Mouse (Mus musculus): ENCODE results near the gene Hyal1. TPM values are rescaled to one million over a fixed set of nuclear protein-coding genes. Genes with fewer than 3 reads are reported as not detected.

Hyal1 gene
- total RNA-seq, 2 experiments from 2014 or later, result 6.9 to 7.6 TPM

DNA sequence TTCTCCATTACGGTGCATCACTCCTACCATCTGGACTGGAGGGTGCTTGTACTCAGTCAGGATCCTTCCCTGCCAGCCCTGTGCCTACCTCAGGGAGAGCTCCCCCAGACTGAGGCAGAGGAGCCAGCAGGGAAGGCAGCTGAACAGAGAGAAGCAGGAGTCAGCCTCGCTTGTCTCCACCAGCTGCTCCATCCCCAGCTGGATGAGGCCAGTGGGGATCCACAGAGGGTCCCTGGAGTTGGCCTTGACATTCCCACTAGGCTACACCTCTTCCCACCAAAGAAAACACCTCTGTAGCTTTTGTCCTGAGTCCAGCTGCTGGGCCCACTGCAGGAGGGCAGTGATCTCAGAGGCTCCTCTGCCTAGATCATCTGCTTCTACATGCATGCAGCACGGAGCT, 48.2 kb downstream of the Hyal1 start:
- TF ChIP-seq CTCF (conservative IDR thresholded peaks at IDR 0.05), result no peak
- H3K4me3 ChIP-seq, result no peak overlapping the region
- DNase-seq (ENCODE audit: low spot score in 2 of 2), result no peak
- H3K27ac ChIP-seq, result peak overlapping the region; percentile 72

DNA sequence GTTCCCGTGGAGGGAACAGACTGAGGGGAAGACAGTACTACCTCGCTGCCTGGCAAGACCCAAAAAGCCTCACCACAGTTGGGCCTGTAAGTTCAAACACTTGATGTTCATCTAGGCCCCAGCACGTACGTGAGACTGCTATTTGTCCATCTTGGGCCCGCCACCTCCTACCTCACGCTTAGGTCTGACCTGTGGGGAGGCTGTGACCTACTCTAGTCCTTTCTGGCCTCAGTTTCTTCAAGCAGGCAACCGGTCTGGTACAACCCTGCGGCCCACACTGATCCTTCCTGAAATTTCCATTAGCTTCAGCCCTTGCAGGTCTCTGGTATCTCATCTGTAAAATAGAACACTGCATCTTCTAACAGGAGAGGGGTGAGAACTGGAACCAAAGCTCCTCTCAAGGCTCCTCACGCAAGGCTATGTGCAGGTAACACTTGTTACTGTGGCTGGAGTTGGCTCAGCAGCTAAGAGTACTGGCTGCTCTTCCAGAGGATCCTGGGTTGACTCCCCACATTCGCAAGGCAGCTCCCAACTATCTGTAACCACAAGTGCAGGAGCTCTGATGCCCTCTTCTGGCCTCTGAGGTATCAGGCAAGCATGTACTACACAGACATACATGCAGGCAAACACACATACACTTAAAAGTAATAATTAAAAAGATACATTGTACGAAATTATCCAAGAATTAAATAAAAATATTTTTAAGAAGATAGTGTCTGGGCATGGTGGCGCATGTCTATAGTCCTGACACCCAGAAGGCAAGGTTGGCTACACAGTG, 48.8 kb downstream of the Hyal1 start:
- TF ChIP-seq CTCF (conservative IDR thresholded peaks at IDR 0.05), result peak; percentile 58
- no peak overlapping the region for H3K4me3 ChIP-seq
- H3K27ac ChIP-seq, result peak overlapping the region; percentile 72
- DNase-seq (ENCODE audit: low spot score in 2 of 2), result no peak

DNA sequence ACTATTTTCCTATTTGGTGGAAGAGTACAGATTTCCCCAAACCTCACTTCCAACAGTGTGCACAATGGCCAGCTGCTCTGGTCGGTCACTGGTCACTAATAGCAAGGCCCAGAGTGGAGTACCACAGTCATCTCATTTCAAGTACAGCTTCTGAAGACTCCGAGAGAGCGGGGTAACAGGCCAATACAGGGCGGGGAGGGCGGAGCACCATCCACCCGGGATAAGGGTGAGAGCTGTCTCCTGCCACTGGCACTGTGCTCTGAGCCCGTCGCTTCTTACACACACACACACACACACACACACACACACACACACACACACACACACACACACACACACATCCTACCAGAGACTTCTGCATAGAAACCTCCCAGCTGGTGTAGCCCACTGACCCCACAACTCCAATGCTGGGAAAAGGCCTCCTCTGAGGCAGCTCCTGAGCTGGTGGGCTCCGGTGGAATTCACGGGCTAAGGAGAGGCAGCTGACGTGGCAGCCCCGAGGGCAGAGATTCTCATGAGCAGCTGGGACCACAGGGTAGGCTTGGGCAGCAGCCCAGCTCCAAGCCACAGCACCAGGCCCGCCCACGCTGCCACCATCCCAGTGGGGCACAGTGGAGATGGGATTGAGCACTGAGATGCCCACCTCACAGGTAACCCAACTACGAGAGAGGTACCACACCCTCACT, 49.6 kb downstream of the Hyal1 start:
- Histone ChIP-seq H3K27ac (peak overlapping the region; percentile 83), H3K4me3 (peak overlapping the region; percentile 17; the same call in 1 of the 2 replicates)
- DNase-seq (ENCODE audit: low spot score in 2 of 2), result no peak
- TF ChIP-seq CTCF (conservative IDR thresholded peaks at IDR 0.05), result no peak

DNA sequence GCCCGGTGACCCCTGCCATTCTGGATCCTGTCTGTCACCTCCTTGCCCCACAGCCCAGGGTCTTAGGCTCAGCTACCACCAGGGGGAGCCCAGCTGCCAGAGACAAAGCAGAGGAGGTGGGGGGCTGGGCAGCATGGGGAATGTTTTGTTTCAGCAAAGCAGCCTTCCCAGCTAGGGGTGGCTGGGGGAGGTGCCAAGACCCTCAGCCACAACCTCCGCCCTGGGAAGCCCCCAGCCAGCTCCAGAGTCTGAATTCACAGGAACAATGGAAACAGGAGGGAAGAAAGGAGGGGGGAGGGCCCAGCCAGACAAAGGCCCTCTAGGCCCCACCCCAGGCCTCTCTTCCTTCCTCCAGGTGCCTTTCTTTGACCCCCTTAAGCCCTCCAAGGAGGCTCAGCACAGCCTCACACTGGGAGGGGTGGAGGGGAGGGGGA, 50.1 kb downstream of the Hyal1 start:
- peak overlapping the region; percentile 17; the same call in 1 of the 2 replicates for H3K4me3 ChIP-seq
- TF ChIP-seq CTCF (conservative IDR thresholded peaks at IDR 0.05), result peak; percentile 93
- H3K27ac ChIP-seq, result peak overlapping the region; percentile 83

DNA sequence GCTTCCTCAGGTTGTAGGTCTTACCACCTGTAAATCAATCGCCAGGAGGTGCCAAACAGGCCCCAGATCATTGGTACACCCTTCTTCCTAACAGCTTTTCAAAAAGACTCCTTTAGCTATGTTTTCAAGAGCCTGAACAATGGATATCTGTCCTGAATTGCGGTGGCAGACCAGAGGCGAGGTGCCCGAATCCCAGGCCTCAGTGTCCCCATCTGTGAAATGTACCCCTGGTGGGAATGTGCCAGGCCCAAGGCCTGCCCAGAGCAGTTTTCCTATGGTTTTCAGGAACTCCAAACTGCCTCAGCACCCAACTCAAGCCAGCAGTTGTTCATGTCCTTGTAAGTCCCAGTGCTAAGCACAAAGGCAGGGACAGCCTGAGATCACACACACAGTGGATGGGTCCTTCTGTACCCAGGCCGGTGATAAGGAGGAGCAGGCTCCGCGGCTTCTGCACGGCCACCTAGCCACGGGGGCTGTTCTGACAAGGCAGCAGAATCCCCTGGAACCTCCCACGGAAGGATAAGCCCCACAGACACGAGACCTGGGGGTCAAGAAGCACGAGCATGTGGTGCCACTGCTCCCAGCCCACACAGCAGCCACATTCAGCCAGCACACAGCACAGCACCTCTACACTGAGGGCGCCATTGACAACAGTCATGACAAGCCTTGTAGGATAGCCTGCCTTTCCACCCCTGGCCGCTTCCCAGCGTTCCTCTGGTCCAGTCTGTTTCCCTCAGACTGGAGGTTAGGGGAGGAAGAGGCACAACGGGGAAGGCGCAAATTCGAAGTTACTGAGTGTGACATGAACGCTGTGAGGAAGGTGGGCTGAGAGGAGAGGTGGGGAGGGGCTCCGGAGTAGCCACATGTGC, 50.9 kb downstream of the Hyal1 start:
- peak overlapping the region; percentile 83 for H3K27ac ChIP-seq
- H3K4me3 ChIP-seq, result no peak overlapping the region
- no peak for DNase-seq (ENCODE audit: low spot score in 2 of 2)
- no peak for TF ChIP-seq CTCF (conservative IDR thresholded peaks at IDR 0.05)

More for the DNA sequence above, 50.1 kb downstream of the Hyal1 start:
- DNase-seq (ENCODE audit: low spot score in 2 of 2), result peak; percentile 68 to 84

DNA sequence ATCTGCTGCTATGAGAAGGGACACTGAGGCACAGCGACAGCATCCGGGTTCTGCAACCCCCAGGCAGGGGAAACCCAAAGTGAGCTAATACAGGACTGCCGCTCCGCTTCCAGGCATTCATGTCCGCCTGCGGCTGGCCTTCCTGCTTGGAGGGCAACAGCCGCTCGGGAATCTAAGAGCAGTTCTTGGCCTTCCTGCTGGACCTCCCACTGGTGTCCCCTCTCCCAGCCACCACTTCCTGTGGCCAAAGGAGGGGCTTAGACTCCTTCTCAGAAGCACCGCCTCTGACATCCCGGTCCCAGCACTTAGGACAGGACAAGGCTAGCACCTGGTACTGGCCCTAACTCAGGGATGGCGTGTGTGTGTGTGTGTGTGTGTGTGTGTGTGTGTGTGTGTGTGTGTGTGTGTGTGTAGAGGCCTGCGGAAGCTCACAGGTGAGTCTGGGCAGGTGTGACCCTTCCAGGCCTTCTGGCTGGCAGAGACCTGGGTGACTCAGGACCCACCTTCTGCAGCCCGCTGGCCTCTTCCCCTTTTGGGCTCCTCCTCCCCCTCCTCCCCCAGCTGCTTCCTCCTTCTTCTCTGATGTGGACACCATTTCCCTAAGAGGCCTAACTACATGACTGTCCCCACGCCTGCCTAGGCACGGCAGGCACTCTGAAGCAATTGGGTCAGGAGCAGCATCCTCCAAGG, 52.1 kb downstream of the Hyal1 start:
- no peak for DNase-seq (ENCODE audit: low spot score in 2 of 2)
- Histone ChIP-seq H3K27ac (peak overlapping the region; percentile 92), H3K4me3 (peak overlapping the region; percentile 20; the same call in 1 of the 2 replicates)
- no peak for TF ChIP-seq CTCF (conservative IDR thresholded peaks at IDR 0.05)

DNA sequence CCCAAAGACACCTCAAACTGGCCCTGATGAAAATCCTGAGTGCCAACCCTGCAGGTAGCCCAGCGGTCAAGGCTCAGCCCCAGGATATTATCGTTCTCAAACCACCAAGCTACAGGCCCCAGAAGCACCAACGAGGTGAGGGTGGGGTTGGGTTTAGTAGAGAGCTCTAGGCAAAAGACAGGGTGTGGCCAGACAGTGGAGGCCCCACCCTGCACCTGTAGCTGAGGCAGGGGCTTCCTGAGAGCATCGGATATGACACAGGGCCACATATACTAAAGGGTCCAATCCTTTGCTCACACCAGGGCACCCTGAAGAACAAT, 52.6 kb downstream of the Hyal1 start:
- Histone ChIP-seq H3K27ac (peak overlapping the region; percentile 92), H3K4me3 (peak overlapping the region; percentile 13; the same call in 1 of the 2 replicates)
- no peak for DNase-seq (ENCODE audit: low spot score in 2 of 2)
- TF ChIP-seq CTCF (conservative IDR thresholded peaks at IDR 0.05), result no peak

DNA sequence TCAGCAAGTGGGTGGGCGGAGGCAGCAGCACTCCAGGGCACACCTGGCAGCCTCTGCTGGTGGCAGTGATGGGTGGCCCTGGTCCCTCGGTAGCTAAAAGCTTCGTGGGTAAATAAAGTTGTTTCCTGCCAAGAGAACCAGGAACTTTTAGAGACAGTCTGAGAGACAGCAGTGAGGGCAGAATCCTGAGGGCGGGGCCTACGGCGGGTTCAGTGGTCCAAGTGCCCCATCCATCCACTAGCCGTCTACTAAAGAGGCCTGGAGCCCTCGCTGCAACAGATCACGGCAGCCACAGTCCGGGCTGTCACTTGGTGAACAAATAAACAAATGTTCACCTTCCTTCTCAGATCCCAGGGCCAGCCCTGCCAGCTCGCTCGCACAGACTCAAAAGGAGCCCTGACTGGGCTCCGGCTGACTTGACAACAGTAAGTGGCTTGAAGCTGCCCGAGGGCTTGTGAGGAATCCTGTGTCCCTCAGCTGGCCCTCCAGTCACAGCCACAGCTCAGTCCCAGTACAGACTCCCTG, 53.2 kb downstream of the Hyal1 start:
- no peak for TF ChIP-seq CTCF (conservative IDR thresholded peaks at IDR 0.05)
- DNase-seq (ENCODE audit: low spot score in 2 of 2), result peak in 1 of 2 experiments; percentile 33
- Histone ChIP-seq H3K4me3 (peak overlapping the region; percentile 22; the same call in 1 of the 2 replicates), H3K27ac (peak overlapping the region; percentile 92)

DNA sequence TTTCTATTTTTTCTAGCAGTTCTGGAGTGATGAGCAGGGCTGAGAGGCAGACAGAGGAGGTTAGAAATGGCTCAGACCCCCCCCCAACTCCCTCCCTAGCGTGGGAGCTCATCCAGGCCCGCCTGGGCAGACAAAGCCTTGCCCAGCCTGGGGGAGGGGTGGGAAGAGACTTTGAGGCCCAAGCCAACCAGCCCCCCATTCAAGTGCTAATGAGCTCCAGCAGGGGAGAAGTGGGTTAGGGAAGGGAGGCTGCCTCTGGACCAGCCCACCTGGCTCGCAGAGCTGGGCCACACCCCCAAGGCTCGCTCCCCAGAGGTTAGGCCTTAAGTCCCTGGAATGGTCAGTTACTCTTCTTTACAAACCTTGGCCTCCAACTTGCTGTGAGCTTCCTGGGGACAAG, 53.8 kb downstream of the Hyal1 start:
- H3K4me3 ChIP-seq, result peak overlapping the region; percentile 22; the same call in 1 of the 2 replicates
- H3K27ac ChIP-seq, result peak overlapping the region; percentile 92
- no peak for TF ChIP-seq CTCF (conservative IDR thresholded peaks at IDR 0.05)
- DNase-seq (ENCODE audit: low spot score in 2 of 2), result peak; percentile 58 to 72

Other genes starting within 250 kb of the Hyal1 start
- 10 to 100 TPM; 15.9 to 21.4 TPM for gene Hemk1, start 238.6 kb upstream of the Hyal1 start, total RNA-seq (2021)
- 1 to 10 TPM; 2.5 to 2.9 TPM for gene 6430571L13Rik, start 236.3 kb upstream of the Hyal1 start, total RNA-seq (2021)
- gene Cacna2d2, start 177.3 kb upstream of the Hyal1 start, total RNA-seq (2021), result 10 to 100 TPM; 18.1 to 19.3 TPM
- 10 to 100 TPM; 35.8 to 41.0 TPM for gene Tmem115, start 43.0 kb upstream of the Hyal1 start, total RNA-seq (2021)
- gene Cyb561d2, start 34.7 kb upstream of the Hyal1 start, total RNA-seq (2021), result 10 to 100 TPM; 13.8 to 15.3 TPM
- gene Nprl2, start 34.7 kb upstream of the Hyal1 start, total RNA-seq (2021), result 10 to 100 TPM; 44.2 to 45.2 TPM
- gene Zmynd10, start 29.6 kb upstream of the Hyal1 start, total RNA-seq (2021), result 1 to 10 TPM; 4.7 to 5.7 TPM
- gene Rassf1, start 25.4 kb upstream of the Hyal1 start, total RNA-seq (2021), result 10 to 100 TPM; 16.2 to 17.6 TPM
- gene Tusc2, start 13.7 kb upstream of the Hyal1 start, total RNA-seq (2021), result 10 to 100 TPM; 77.2 to 83.1 TPM
- gene Hyal2, start 9.0 kb upstream of the Hyal1 start, total RNA-seq (2021), result 10 to 100 TPM; 11.5 to 16.9 TPM
- gene Naa80, start 2.0 kb downstream of the Hyal1 start, total RNA-seq (2021), result 10 to 100 TPM; 10.9 to 12.6 TPM
- 1 to 10 TPM; 2.0 to 2.1 TPM for gene Hyal3, start 3.9 kb downstream of the Hyal1 start, total RNA-seq (2021)
- gene Ifrd2, start 10.7 kb downstream of the Hyal1 start, total RNA-seq (2021), result 10 to 100 TPM; 13.7 to 15.2 TPM
- gene Sema3b, start 32.3 kb downstream of the Hyal1 start, total RNA-seq (2021), result 1 to 10 TPM; 1.9 to 2.2 TPM
- gene Gnai2, start 58.4 kb downstream of the Hyal1 start, total RNA-seq (2021), result 100 to 1,000 TPM; 208 to 222 TPM
- gene Slc38a3, start 92.6 kb downstream of the Hyal1 start, total RNA-seq (2021), result 10 to 100 TPM; 55.7 to 65.0 TPM
- under 1 TPM in 1 of 2 experiments, not detected in 1; 0.17 TPM for gene Gnat1, start 102.8 kb downstream of the Hyal1 start, total RNA-seq (2021)
- gene Sema3f, start 133.5 kb downstream of the Hyal1 start, total RNA-seq (2021), result 1 to 10 TPM; 2.8 to 3.5 TPM
- 100 to 1,000 TPM; 141 to 159 TPM for gene Rbm5, start 194.1 kb downstream of the Hyal1 start, total RNA-seq (2021)